Mouse (Mus musculus): ENCODE data around the gene Zfp706. TPM values are rescaled to one million over a fixed set of nuclear protein-coding genes. Genes with fewer than 3 reads are reported as not detected.

Gene Zfp706
- 353 and 411 TPM in 2 replicates for polyA plus RNA-seq (2014; fragmentation: Nextera tagmentation; extraction: Ambion mirVana)

- peak within 1 kb of the TSS; percentile 94 for H3K27ac ChIP-seq (ENCODE audit: low read depth, low read length)
- H3K4me1 ChIP-seq (ENCODE audit: control insufficient read depth, insufficient read depth, low read length): peaks cover 19% of the 10 kb centered on the region
- H3K27me3 ChIP-seq (replicated peaks; ENCODE audit: control insufficient read depth, insufficient read depth, low read length): no peaks in the 10 kb centered on the region
- DNase-seq (ENCODE audit: low spot score) (peak; percentile 99), ATAC-seq (peak; percentile 100)
- peaks cover 10% of the 10 kb centered on the region for H3K36me3 ChIP-seq (ENCODE audit: control insufficient read depth, insufficient read depth, low read length)
- peak within 1 kb of the TSS; percentile 95 for H3K4me3 ChIP-seq (ENCODE audit: low read depth, low read length)
- H3K9ac ChIP-seq (ENCODE audit: low read length): peak within 1 kb of the TSS; percentile 98
- H3K4me2 ChIP-seq (ENCODE audit: low read length): peak within 1 kb of the TSS; percentile 79
- under 1% methylated on average over 61 of the region's 79 CpGs for WGBS
- H3K9me3 ChIP-seq (replicated peaks; ENCODE audit: control insufficient read depth, low read length): no peaks in the 10 kb centered on the region
These were observed at the start of gene Zfp706 for GRCm38 (mm10) chr15:37007233-37007958. Zfp706 (minus strand) TSS chr15:37007773.

DNA sequence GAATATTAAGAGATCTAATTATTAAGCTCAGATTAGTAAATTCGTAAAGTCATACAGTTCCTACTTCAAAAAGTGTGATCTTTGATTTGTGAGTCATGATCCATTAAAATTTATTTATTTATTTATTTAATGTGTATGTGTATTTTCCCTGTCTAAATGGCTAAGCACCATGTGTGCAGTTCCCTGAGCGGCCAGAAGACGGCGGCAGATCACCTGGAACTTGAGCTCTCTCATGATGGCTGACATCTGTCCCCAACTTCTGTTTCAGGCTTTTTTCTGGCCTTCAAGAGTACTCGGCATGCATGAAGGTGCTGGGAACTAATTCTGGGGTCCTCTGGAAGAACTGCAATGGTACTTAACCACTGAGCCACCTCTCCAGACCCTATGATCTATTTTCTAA, 47.0 kb upstream of the Zfp706 start:
- Histone ChIP-seq H3K4me1 (ENCODE audit: control insufficient read depth, insufficient read depth, low read length) (peaks cover 11% of the 10 kb centered on the region), H3K9ac (ENCODE audit: low read length) (no peak overlapping the region), H3K27me3 (replicated peaks; ENCODE audit: control insufficient read depth, insufficient read depth, low read length) (no peaks in the 10 kb centered on the region), H3K4me3 (ENCODE audit: low read depth, low read length) (no peak overlapping the region), H3K4me2 (ENCODE audit: low read length) (no peak overlapping the region), H3K27ac (ENCODE audit: low read depth, low read length) (no peak overlapping the region), H3K9me3 (replicated peaks; ENCODE audit: control insufficient read depth, low read length) (no peaks in the 10 kb centered on the region), H3K36me3 (ENCODE audit: control insufficient read depth, insufficient read depth, low read length) (no peaks in the 10 kb centered on the region)
- ATAC-seq (no peak), DNase-seq (ENCODE audit: low spot score) (no peak)
- WGBS: 85% methylated on average over 5 of the region's 5 CpGs

- Histone ChIP-seq H3K9me3 (replicated peaks; ENCODE audit: control insufficient read depth, low read length) (no peaks in the 10 kb centered on the region), H3K4me1 (ENCODE audit: control insufficient read depth, insufficient read depth, low read length) (peaks cover 11% of the 10 kb centered on the region), H3K36me3 (ENCODE audit: control insufficient read depth, insufficient read depth, low read length) (no peaks in the 10 kb centered on the region), H3K27ac (ENCODE audit: low read depth, low read length) (peak overlapping the region; percentile 69), H3K4me3 (ENCODE audit: low read depth, low read length) (no peak overlapping the region), H3K4me2 (ENCODE audit: low read length) (0 out of 2 replicates have a peak overlapping the region, but pooled peaks have one; percentile 7), H3K9ac (ENCODE audit: low read length) (no peak overlapping the region; the same call in 1 of the 2 replicates), H3K27me3 (replicated peaks; ENCODE audit: control insufficient read depth, insufficient read depth, low read length) (no peaks in the 10 kb centered on the region)
- WGBS: 47% methylated on average over 8 of the region's 8 CpGs
- DNase-seq (ENCODE audit: low spot score): peak; percentile 87
- ATAC-seq: peak; percentile 94
These were observed 45.7 kb upstream of the Zfp706 start for GRCm38 (mm10) chr15:37053085-37053762.

DNA sequence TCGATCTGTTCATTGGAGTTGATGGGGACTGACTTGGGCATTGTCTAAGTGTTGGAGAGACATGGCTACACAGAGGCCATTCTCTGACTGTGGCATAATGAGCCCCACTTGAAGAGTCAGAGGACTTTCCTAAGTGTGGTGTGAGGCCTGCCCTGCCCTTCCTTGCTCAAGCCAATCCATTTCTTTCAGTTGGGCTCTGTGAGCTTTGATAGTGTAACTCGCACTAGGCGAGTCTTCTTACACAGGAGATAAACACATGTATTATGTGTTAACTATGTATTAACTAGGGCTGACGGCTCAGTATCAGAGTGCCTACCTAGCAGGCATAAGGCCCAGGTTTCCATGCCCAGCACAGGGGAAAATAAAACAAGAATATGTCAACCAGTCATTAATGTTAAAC, 39.8 kb upstream of the Zfp706 start:
- Histone ChIP-seq H3K4me1 (ENCODE audit: control insufficient read depth, insufficient read depth, low read length) (no peaks in the 10 kb centered on the region; the same call in 1 of the 2 replicates), H3K36me3 (ENCODE audit: control insufficient read depth, insufficient read depth, low read length) (no peaks in the 10 kb centered on the region), H3K9me3 (replicated peaks; ENCODE audit: control insufficient read depth, low read length) (no peaks in the 10 kb centered on the region), H3K27me3 (replicated peaks; ENCODE audit: control insufficient read depth, insufficient read depth, low read length) (no peaks in the 10 kb centered on the region), H3K4me3 (ENCODE audit: low read depth, low read length) (no peak overlapping the region), H3K9ac (ENCODE audit: low read length) (no peak overlapping the region), H3K4me2 (ENCODE audit: low read length) (no peak overlapping the region), H3K27ac (ENCODE audit: low read depth, low read length) (no peak overlapping the region)
- DNase-seq (ENCODE audit: low spot score): no peak
- no peak for ATAC-seq
- 93% methylated on average over 4 of the region's 4 CpGs for WGBS

DNA sequence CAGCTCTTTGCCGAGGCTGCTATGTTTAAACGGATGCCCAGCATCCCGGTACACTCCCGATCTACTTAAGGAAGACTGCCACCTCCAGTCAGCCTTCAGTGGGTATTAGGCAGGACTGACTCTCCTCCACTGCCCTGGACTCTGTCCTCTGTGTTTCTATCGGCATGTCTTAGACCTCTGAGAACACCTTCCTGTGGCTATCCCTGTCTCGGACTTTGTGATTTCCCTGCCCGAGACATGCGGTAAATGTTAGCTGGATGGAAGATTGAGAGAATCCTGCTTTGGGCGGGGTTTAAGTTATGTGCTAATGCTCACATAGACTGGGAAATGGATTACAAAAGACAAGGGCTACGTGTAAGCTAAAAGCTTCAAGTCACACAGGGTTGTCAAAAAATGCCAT, 39.0 kb upstream of the Zfp706 start:
- DNase-seq (ENCODE audit: low spot score) (no peak), ATAC-seq (no peak)
- H3K27ac ChIP-seq (ENCODE audit: low read depth, low read length): no peak overlapping the region
- H3K36me3 ChIP-seq (ENCODE audit: control insufficient read depth, insufficient read depth, low read length): no peaks in the 10 kb centered on the region
- 93% methylated on average over 10 of the region's 10 CpGs for WGBS
- H3K4me1 ChIP-seq (ENCODE audit: control insufficient read depth, insufficient read depth, low read length): no peaks in the 10 kb centered on the region
- H3K4me3 ChIP-seq (ENCODE audit: low read depth, low read length): no peak overlapping the region
- H3K9me3 ChIP-seq (replicated peaks; ENCODE audit: control insufficient read depth, low read length): no peaks in the 10 kb centered on the region
- no peak overlapping the region for H3K4me2 ChIP-seq (ENCODE audit: low read length)
- no peaks in the 10 kb centered on the region for H3K27me3 ChIP-seq (replicated peaks; ENCODE audit: control insufficient read depth, insufficient read depth, low read length)
- H3K9ac ChIP-seq (ENCODE audit: low read length): no peak overlapping the region

DNA sequence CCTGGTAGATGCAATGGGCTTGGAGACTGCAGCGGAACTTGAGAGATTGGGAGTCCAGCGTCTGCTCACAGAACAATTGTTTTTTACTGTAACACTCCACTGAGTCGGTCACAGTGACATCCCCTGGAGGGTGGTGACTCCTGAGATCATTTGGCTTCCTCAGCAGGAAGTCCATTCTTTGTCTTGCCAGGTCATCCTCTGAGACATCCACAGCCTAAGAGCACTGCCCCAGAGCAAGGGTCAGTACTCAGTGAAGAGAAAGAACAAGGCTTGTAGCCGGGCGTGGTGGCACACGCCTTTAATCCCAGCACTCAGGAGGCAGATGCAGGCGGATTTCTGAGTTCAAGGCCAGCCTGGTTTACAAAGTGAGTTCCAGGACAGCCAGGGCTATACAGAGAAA, 38.6 kb upstream of the Zfp706 start:
- DNase-seq (ENCODE audit: low spot score) (no peak), ATAC-seq (no peak)
- no peak overlapping the region for H3K9ac ChIP-seq (ENCODE audit: low read length)
- WGBS: 87% methylated on average over 7 of the region's 7 CpGs
- H3K27ac ChIP-seq (ENCODE audit: low read depth, low read length): no peak overlapping the region
- no peaks in the 10 kb centered on the region for H3K9me3 ChIP-seq (replicated peaks; ENCODE audit: control insufficient read depth, low read length)
- H3K36me3 ChIP-seq (ENCODE audit: control insufficient read depth, insufficient read depth, low read length): no peaks in the 10 kb centered on the region
- no peak overlapping the region for H3K4me2 ChIP-seq (ENCODE audit: low read length)
- no peaks in the 10 kb centered on the region for H3K4me1 ChIP-seq (ENCODE audit: control insufficient read depth, insufficient read depth, low read length)
- no peaks in the 10 kb centered on the region for H3K27me3 ChIP-seq (replicated peaks; ENCODE audit: control insufficient read depth, insufficient read depth, low read length)
- no peak overlapping the region for H3K4me3 ChIP-seq (ENCODE audit: low read depth, low read length)

DNA sequence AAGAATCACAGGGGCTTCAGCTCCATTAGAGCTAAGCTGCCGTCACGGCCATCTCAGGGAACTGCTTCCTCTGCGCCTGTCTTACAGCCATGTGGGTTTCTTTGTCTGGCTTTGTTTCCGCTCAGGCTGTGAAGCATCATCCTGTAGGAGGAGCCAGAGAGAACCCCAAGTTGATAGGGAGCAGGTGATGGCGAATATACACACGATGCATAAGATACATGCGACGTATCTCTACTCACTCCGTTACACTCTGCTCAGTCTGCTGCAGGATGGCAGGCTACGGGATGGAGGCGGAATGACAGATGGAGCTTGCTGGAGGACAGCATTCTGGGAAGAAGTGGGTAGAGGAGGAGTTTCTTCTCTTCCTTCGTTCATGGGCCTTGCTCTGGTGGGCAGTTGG, 37.9 kb upstream of the Zfp706 start:
- Histone ChIP-seq H3K4me2 (ENCODE audit: low read length) (no peak overlapping the region), H3K27me3 (replicated peaks; ENCODE audit: control insufficient read depth, insufficient read depth, low read length) (no peaks in the 10 kb centered on the region), H3K4me3 (ENCODE audit: low read depth, low read length) (no peak overlapping the region), H3K9ac (ENCODE audit: low read length) (no peak overlapping the region), H3K9me3 (replicated peaks; ENCODE audit: control insufficient read depth, low read length) (no peaks in the 10 kb centered on the region), H3K4me1 (ENCODE audit: control insufficient read depth, insufficient read depth, low read length) (no peaks in the 10 kb centered on the region), H3K36me3 (ENCODE audit: control insufficient read depth, insufficient read depth, low read length) (no peaks in the 10 kb centered on the region), H3K27ac (ENCODE audit: low read depth, low read length) (0 out of 2 replicates have a peak overlapping the region, but pooled peaks have one; percentile 15)
- WGBS: 75% methylated on average over 12 of the region's 12 CpGs
- ATAC-seq (peak; percentile 55), DNase-seq (ENCODE audit: low spot score) (peak; percentile 68)

GRCm38 (mm10) chr15:37042559-37042958, 35.0 kb upstream of the Zfp706 start:
- peak overlapping the region; percentile 36; the same call in 1 of the 2 replicates for H3K27ac ChIP-seq (ENCODE audit: low read depth, low read length)
- no peaks in the 10 kb centered on the region for H3K4me1 ChIP-seq (ENCODE audit: control insufficient read depth, insufficient read depth, low read length)
- H3K9me3 ChIP-seq (replicated peaks; ENCODE audit: control insufficient read depth, low read length): no peaks in the 10 kb centered on the region
- no peaks in the 10 kb centered on the region for H3K36me3 ChIP-seq (ENCODE audit: control insufficient read depth, insufficient read depth, low read length)
- no peak overlapping the region for H3K4me3 ChIP-seq (ENCODE audit: low read depth, low read length)
- peak overlapping the region; percentile 3; the same call in 1 of the 2 replicates for H3K9ac ChIP-seq (ENCODE audit: low read length)
- H3K4me2 ChIP-seq (ENCODE audit: low read length): no peak overlapping the region
- WGBS: 36% methylated on average over 5 of the region's 5 CpGs
- peak; percentile 81; the same call in 1 of the 2 replicates for ATAC-seq
- DNase-seq (ENCODE audit: low spot score): peak; percentile 63
- no peaks in the 10 kb centered on the region for H3K27me3 ChIP-seq (replicated peaks; ENCODE audit: control insufficient read depth, insufficient read depth, low read length)

GRCm38 (mm10) chr15:37041214-37041613, 33.6 kb upstream of the Zfp706 start:
- no peaks in the 10 kb centered on the region for H3K36me3 ChIP-seq (ENCODE audit: control insufficient read depth, insufficient read depth, low read length)
- no peak overlapping the region for H3K4me2 ChIP-seq (ENCODE audit: low read length)
- H3K9me3 ChIP-seq (replicated peaks; ENCODE audit: control insufficient read depth, low read length): no peaks in the 10 kb centered on the region
- no peak overlapping the region for H3K4me3 ChIP-seq (ENCODE audit: low read depth, low read length)
- 79% methylated on average over 5 of the region's 5 CpGs for WGBS
- ATAC-seq: no peak
- H3K9ac ChIP-seq (ENCODE audit: low read length): no peak overlapping the region
- no peaks in the 10 kb centered on the region for H3K27me3 ChIP-seq (replicated peaks; ENCODE audit: control insufficient read depth, insufficient read depth, low read length)
- no peak for DNase-seq (ENCODE audit: low spot score)
- 0 out of 2 replicates have a peak, but pooled peaks cover 3% of the 10 kb centered on the region for H3K4me1 ChIP-seq (ENCODE audit: control insufficient read depth, insufficient read depth, low read length)
- H3K27ac ChIP-seq (ENCODE audit: low read depth, low read length): no peak overlapping the region
